In genomic region chr1:162785222-162785621, GRCm38 (mm10) we compare ENCODE assay signal across 20 mouse cellular contexts. TPM values are rescaled to one million over a fixed set of nuclear protein-coding genes. Genes with fewer than 3 reads are reported as not detected.
"Had no signal": no experiment of that assay in that cellular context is flagged by ENCODE, and none has a peak within 500 bp of the region (broad histone marks: within the 10 kb centered on the region; RNA-seq: fewer than 3 reads in every experiment).

No protein-coding gene starts in this region.

- H3K4me3 ChIP-seq: layer of hippocampus, adult 2 months; left cerebral cortex, adult 2 months; liver, embryonic 13.5 days; midbrain, embryonic 13.5 days had no signal

- ATAC-seq: intestine, postnatal 0 days; midbrain, embryonic 13.5 days had no signal

- H3K27ac ChIP-seq: kidney, postnatal 0 days; layer of hippocampus, adult 2 months; left cerebral cortex, adult 2 months; liver, embryonic 13.5 days; midbrain, embryonic 13.5 days had no signal

- H3K9me3 ChIP-seq: liver, embryonic 13.5 days; midbrain, embryonic 13.5 days had no signal

- H3K36me3 ChIP-seq: liver, embryonic 13.5 days; midbrain, embryonic 13.5 days had no signal

- H3K4me1 ChIP-seq: liver, embryonic 13.5 days; midbrain, embryonic 13.5 days had no signal

- H3K27me3 ChIP-seq: liver, embryonic 13.5 days; midbrain, embryonic 13.5 days had no signal

- DNase-seq: kidney, adult 2 months; kidney, postnatal 4 days; layer of hippocampus, postnatal 36 days; liver, embryonic 13.5 days; lung, adult 2 months; lung, postnatal 14 days; lung, postnatal 4 days; thymus, adult 18-20 months; thymus, postnatal 36 days had no signal

- H3K9ac ChIP-seq: liver, embryonic 13.5 days; midbrain, embryonic 13.5 days had no signal

- H3K4me2 ChIP-seq: liver, embryonic 13.5 days; midbrain, embryonic 13.5 days had no signal

RNA-seq across cellular contexts. Expression of gene Fmo4, which starts 28.6 kb away (rescaled TPM):
- total RNA-seq: layer of hippocampus, adult 2 months; layer of hippocampus, postnatal 36 days; left cerebral cortex, adult 2 months; left cerebral cortex, postnatal 10 days; left cerebral cortex, postnatal 36 days; megakaryocyte progenitor cell, adult 5-6 weeks; megakaryocyte-erythroid progenitor cell, adult 5-6 weeks had no signal
- polyA plus RNA-seq: limb, embryonic 11.5 days; spleen, adult 2 months had no signal
